Mouse (Mus musculus): ENCODE data around the gene Chchd6. TPM values are rescaled to one million over a fixed set of nuclear protein-coding genes. Genes with fewer than 3 reads are reported as not detected.

Gene Chchd6
- polyA plus RNA-seq, 1 experiment from 2014 or later = 66.9 TPM

- ATAC-seq (ENCODE audit: insufficient number of reproducible peaks, low FRiP score, low TSS enrichment, low read depth) = no peak
- no peak overlapping the region for H3K27ac ChIP-seq (replicated peaks; ENCODE audit: low read depth, low read length)
- no peaks in the 10 kb centered on the region for H3K27me3 ChIP-seq (ENCODE audit: control insufficient read depth, insufficient read depth, low read length)
- H3K9me3 ChIP-seq (ENCODE audit: control insufficient read depth, low read length) = no peaks in the 10 kb centered on the region
- no peak overlapping the region for H3K4me2 ChIP-seq (ENCODE audit: low read depth, severe bottlenecking)
- DNase-seq (ENCODE audit: low spot score) = no peak
- H3K4me1 ChIP-seq (ENCODE audit: control insufficient read depth, insufficient read depth, low read length) = peaks cover 20% of the 10 kb centered on the region
- H3K36me3 ChIP-seq (ENCODE audit: control insufficient read depth, insufficient read depth, low read length) = no peaks in the 10 kb centered on the region
- no peak overlapping the region for H3K4me3 ChIP-seq (ENCODE audit: low read depth, low read length)
- no peak overlapping the region for H3K9ac ChIP-seq (ENCODE audit: low read length)
- 75% methylated on average over 3 of the region's 3 CpGs for WGBS
Observed at GRCm38 (mm10) chr6:89364342-89364741, 231.1 kb downstream of the Chchd6 start.

GRCm38 (mm10) chr6:89363107-89363451, 232.4 kb downstream of the Chchd6 start:
- Histone ChIP-seq H3K4me3 (ENCODE audit: low read depth, low read length) (peak overlapping the region; percentile 93), H3K9me3 (ENCODE audit: control insufficient read depth, low read length) (no peaks in the 10 kb centered on the region), H3K9ac (ENCODE audit: low read length) (peak overlapping the region; percentile 96), H3K27ac (replicated peaks; ENCODE audit: low read depth, low read length) (no peak overlapping the region), H3K4me1 (ENCODE audit: control insufficient read depth, insufficient read depth, low read length) (peaks cover 20% of the 10 kb centered on the region), H3K4me2 (ENCODE audit: low read depth, severe bottlenecking) (peak overlapping the region; percentile 82), H3K27me3 (ENCODE audit: control insufficient read depth, insufficient read depth, low read length) (no peaks in the 10 kb centered on the region), H3K36me3 (ENCODE audit: control insufficient read depth, insufficient read depth, low read length) (no peaks in the 10 kb centered on the region)
- 8% methylated on average over 16 of the region's 16 CpGs for WGBS
- ATAC-seq (ENCODE audit: insufficient number of reproducible peaks, low FRiP score, low TSS enrichment, low read depth) = peak; percentile 32
- DNase-seq (ENCODE audit: low spot score) = no peak

- DNase-seq (ENCODE audit: low spot score) (peak; percentile 79), ATAC-seq (ENCODE audit: insufficient number of reproducible peaks, low FRiP score, low TSS enrichment, low read depth) (peak; percentile 74)
- Histone ChIP-seq H3K36me3 (ENCODE audit: control insufficient read depth, insufficient read depth, low read length) (no peaks in the 10 kb centered on the region), H3K4me1 (ENCODE audit: control insufficient read depth, insufficient read depth, low read length) (peaks cover 20% of the 10 kb centered on the region), H3K9ac (ENCODE audit: low read length) (peak within 1 kb of the TSS; percentile 96), H3K4me2 (ENCODE audit: low read depth, severe bottlenecking) (peak within 1 kb of the TSS; percentile 84), H3K27ac (replicated peaks; ENCODE audit: low read depth, low read length) (peak within 1 kb of the TSS; percentile 47), H3K4me3 (ENCODE audit: low read depth, low read length) (peak within 1 kb of the TSS; percentile 93), H3K27me3 (ENCODE audit: control insufficient read depth, insufficient read depth, low read length) (no peaks in the 10 kb centered on the region), H3K9me3 (ENCODE audit: control insufficient read depth, low read length) (no peaks in the 10 kb centered on the region)
- under 1% methylated on average over 54 of the region's 110 CpGs for WGBS
Observed at GRCm38 (mm10) chr6:89362281-89363106, 233.0 kb downstream of the Chchd6 start, which contains the start of gene Plxna1. Gene Plxna1 (minus strand): TSS chr6:89362620.

- Histone ChIP-seq H3K36me3 (ENCODE audit: control insufficient read depth, insufficient read depth, low read length) (peaks cover 5% of the 10 kb centered on the region), H3K4me2 (ENCODE audit: low read depth, severe bottlenecking) (peak overlapping the region; percentile 84), H3K4me1 (ENCODE audit: control insufficient read depth, insufficient read depth, low read length) (peaks cover 20% of the 10 kb centered on the region), H3K4me3 (ENCODE audit: low read depth, low read length) (peak overlapping the region; percentile 93), H3K9me3 (ENCODE audit: control insufficient read depth, low read length) (no peaks in the 10 kb centered on the region), H3K27me3 (ENCODE audit: control insufficient read depth, insufficient read depth, low read length) (no peaks in the 10 kb centered on the region), H3K27ac (replicated peaks; ENCODE audit: low read depth, low read length) (peak overlapping the region; percentile 47), H3K9ac (ENCODE audit: low read length) (peak overlapping the region; percentile 96)
- ATAC-seq (ENCODE audit: insufficient number of reproducible peaks, low FRiP score, low TSS enrichment, low read depth) (peak; percentile 14; the same call in 1 of the 2 replicates), DNase-seq (ENCODE audit: low spot score) (peak; percentile 58)
- WGBS = under 1% methylated on average over 52 of the region's 80 CpGs
Observed at GRCm38 (mm10) chr6:89361418-89362280, 233.8 kb downstream of the Chchd6 start.

GRCm38 (mm10) chr6:89360709-89361417, 234.6 kb downstream of the Chchd6 start:
- peaks cover 6% of the 10 kb centered on the region for H3K36me3 ChIP-seq (ENCODE audit: control insufficient read depth, insufficient read depth, low read length)
- peak overlapping the region; percentile 93 for H3K4me3 ChIP-seq (ENCODE audit: low read depth, low read length)
- no peak overlapping the region for H3K27ac ChIP-seq (replicated peaks; ENCODE audit: low read depth, low read length)
- H3K27me3 ChIP-seq (ENCODE audit: control insufficient read depth, insufficient read depth, low read length) = no peaks in the 10 kb centered on the region
- H3K9me3 ChIP-seq (ENCODE audit: control insufficient read depth, low read length) = no peaks in the 10 kb centered on the region
- peaks cover 20% of the 10 kb centered on the region for H3K4me1 ChIP-seq (ENCODE audit: control insufficient read depth, insufficient read depth, low read length)
- ATAC-seq (ENCODE audit: insufficient number of reproducible peaks, low FRiP score, low TSS enrichment, low read depth) (no peak), DNase-seq (ENCODE audit: low spot score) (no peak)
- peak overlapping the region; percentile 96 for H3K9ac ChIP-seq (ENCODE audit: low read length)
- H3K4me2 ChIP-seq (ENCODE audit: low read depth, severe bottlenecking) = peak overlapping the region; percentile 84
- WGBS = 51% methylated on average over 8 of the region's 8 CpGs

- H3K36me3 ChIP-seq (ENCODE audit: control insufficient read depth, insufficient read depth, low read length) = peaks cover 6% of the 10 kb centered on the region
- no peak overlapping the region; the same call in 1 of the 2 replicates for H3K9ac ChIP-seq (ENCODE audit: low read length)
- H3K4me3 ChIP-seq (ENCODE audit: low read depth, low read length) = peak overlapping the region; percentile 93; the same call in 1 of the 2 replicates
- H3K27me3 ChIP-seq (ENCODE audit: control insufficient read depth, insufficient read depth, low read length) = no peaks in the 10 kb centered on the region
- H3K27ac ChIP-seq (replicated peaks; ENCODE audit: low read depth, low read length) = no peak overlapping the region
- H3K4me2 ChIP-seq (ENCODE audit: low read depth, severe bottlenecking) = peak overlapping the region; percentile 84
- peaks cover 20% of the 10 kb centered on the region for H3K4me1 ChIP-seq (ENCODE audit: control insufficient read depth, insufficient read depth, low read length)
- H3K9me3 ChIP-seq (ENCODE audit: control insufficient read depth, low read length) = no peaks in the 10 kb centered on the region
- DNase-seq (ENCODE audit: low spot score) = no peak
- WGBS = 56% methylated on average over 20 of the region's 20 CpGs
- ATAC-seq (ENCODE audit: insufficient number of reproducible peaks, low FRiP score, low TSS enrichment, low read depth) = no peak
Observed at GRCm38 (mm10) chr6:89359771-89360708, 235.4 kb downstream of the Chchd6 start.

- 87% methylated on average over 3 of the region's 3 CpGs for WGBS
- DNase-seq (ENCODE audit: low spot score) (no peak), ATAC-seq (ENCODE audit: insufficient number of reproducible peaks, low FRiP score, low TSS enrichment, low read depth) (no peak)
- no peaks in the 10 kb centered on the region for H3K27me3 ChIP-seq (ENCODE audit: control insufficient read depth, insufficient read depth, low read length)
- H3K9ac ChIP-seq (ENCODE audit: low read length) = no peak overlapping the region
- no peak overlapping the region for H3K4me2 ChIP-seq (ENCODE audit: low read depth, severe bottlenecking)
- H3K4me1 ChIP-seq (ENCODE audit: control insufficient read depth, insufficient read depth, low read length) = peaks cover 20% of the 10 kb centered on the region
- no peak overlapping the region for H3K27ac ChIP-seq (replicated peaks; ENCODE audit: low read depth, low read length)
- H3K9me3 ChIP-seq (ENCODE audit: control insufficient read depth, low read length) = no peaks in the 10 kb centered on the region
- peaks cover 6% of the 10 kb centered on the region for H3K36me3 ChIP-seq (ENCODE audit: control insufficient read depth, insufficient read depth, low read length)
- no peak overlapping the region for H3K4me3 ChIP-seq (ENCODE audit: low read depth, low read length)
Observed at GRCm38 (mm10) chr6:89359192-89359591, 236.3 kb downstream of the Chchd6 start.
